Mouse (Mus musculus): ENCODE results near the gene Fgf8.

Gene Fgf8

DNA sequence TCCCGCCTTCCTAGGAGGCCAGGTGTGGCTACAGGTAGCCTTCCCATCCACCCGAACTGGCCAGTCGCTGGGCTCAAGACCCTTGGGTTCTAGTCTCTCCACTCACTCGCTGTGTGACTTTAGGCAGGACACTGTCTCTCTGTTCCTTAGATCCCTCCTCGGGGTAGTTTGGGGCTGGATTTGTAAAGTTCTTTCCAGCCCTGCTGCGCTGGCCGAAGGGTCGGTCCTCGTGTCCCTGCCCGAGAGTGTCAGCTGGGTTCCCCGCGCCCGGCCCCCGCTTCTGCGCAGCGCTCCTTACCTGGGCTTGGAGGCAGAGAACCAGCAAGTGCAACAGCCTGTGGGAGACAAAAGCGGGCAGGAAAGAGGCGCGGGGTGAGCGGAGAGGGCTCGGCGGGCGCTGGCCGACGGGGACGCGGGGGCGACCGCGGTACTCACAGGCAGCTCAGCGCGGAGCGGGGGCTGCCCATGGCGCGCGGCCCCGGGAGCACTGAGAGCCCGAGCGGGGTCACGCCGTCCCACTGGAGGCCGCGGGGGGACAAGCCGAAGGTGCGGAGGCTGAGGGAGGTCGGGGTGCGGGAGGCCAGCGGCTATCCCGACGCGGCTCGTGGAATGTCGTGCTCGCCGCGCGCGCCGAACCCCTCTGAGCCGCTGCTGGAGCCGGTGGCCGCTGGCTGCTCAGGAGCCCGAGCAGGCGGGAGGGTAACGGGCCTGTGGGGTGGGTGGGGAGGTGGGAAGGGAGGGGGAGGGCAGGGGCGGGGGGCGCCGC, at the start of gene Fgf8:
Fgf8 (minus strand) TSS at position 698 of the 766 bp plus-strand sequence.
- no peak for DNase-seq

DNA sequence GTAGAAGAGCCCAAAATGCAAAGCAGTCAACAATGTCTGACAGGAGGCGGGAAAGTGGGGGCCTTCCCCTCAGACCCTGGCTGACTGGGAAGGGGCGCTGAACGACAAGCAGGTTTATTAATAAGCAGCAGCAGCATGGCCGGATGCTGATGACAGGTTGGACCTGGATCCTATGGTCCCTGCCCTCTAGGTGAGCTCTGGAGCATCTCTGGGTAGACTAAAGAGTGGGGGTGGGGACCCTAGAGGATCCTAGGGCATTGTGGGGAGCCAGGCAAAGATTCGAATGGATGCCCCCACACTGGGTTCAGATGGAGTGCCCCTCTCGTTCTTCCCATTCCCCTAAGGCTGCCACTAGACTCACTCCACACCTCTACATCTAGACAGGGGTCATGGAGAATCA, 49.7 kb upstream of the Fgf8 start:
- no peak for DNase-seq

- DNase-seq, result peak in 1 of 2 experiments; percentile 30
Measured at GRCm38 (mm10) chr19:45789888-45790874, 47.5 kb upstream of the Fgf8 start.

DNA sequence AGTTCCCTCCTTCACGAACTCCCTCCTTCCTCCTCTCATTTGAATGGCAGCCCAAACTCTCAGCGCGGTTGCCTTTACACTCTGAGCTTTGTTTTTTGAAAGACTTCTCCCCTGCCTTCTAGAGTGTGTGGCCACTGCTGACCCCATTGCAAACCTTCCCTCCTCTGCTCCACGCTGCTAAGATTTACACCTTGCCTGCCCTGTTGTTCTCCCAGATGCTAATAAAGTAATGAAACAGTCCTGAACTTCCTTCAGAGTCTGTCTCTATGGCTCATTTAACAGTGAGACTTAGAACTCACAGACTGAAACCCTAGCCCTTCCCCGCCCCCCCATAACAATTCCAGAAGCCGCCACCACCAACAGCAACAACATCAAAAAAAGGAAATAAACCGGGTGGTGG, 46.6 kb upstream of the Fgf8 start:
- DNase-seq, result no peak

- no peak for DNase-seq
Measured at GRCm38 (mm10) chr19:45788337-45788736, 45.6 kb upstream of the Fgf8 start.

GRCm38 (mm10) chr19:45787450-45787849, 44.7 kb upstream of the Fgf8 start:
- DNase-seq, result no peak

GRCm38 (mm10) chr19:45785470-45785869, 42.8 kb upstream of the Fgf8 start:
- DNase-seq, result no peak

DNA sequence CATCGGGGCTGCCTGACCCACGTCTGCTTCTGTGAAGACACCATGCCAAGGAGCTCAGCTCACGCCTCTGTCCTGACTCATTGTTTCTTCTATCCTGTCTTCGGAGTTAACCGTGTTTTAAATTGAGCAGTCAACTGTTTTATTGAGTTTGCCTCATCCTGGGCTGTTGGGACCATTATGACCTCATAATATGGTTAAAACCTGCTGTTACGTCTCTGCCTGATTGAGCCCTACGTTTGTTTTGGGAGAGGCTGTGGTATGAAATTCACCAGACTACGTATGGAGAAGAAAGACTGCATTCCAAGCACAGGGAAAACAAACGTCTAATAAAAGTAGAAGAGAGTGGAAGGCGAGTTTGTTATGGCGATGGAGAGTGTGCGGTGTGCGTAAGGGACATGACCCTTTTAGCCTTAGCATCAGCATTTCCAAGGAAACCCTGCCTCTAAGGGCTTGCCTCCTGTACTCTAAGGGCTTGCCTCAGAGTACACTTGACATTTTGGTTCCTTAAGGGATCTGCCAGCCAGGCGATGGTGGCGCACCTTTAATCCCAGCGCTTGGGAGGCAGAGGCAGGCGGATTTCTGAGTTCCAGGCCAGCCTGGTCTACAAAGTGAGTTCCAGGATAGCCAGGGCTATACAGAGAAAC, 41.3 kb upstream of the Fgf8 start:
- DNase-seq, result no peak

DNA sequence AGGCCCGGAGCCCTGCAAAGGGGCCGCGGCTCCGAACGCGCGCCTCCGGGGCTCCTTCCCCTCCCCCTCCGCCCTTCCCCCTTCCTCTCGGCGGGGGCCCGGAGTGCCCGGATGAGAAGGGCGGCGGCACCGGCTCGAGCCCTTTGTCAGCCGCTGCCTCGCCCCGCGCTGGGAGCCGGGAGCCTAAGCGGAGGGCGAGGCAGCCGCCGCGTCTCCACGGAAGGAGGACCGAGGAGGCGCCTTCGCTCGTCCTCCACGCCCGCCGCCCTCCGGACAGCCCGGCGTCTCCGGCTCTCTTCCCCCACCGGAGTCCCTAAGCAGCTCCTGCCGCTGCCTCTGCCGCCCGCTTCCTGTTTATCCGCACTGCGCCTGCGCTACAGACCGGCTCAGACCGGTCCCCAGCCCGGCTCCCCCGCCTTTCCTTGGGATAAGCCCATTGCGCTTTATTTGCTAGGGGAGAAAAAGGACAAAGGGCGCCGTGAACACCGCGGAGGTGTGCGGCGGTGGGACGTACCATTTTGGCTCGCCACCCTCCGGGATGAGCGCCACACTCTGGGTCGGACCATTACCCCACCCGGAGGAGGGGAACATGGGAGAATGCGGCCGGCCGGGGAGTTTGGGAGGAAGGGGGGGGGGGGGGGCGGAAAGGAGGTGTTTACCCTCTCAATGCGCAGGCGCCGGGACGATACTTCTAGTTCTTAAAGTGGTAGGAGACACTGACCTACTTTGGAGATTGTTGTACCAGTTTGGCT, 40.6 kb upstream of the Fgf8 start, which contains the start of gene Mgea5:
Mgea5 (minus strand) TSS at position 657 of the 752 bp plus-strand sequence.
- peak; percentile 98 to 99 for DNase-seq

GRCm38 (mm10) chr19:45782315-45783001, 39.7 kb upstream of the Fgf8 start:
- DNase-seq, result peak; percentile 65 to 80

DNA sequence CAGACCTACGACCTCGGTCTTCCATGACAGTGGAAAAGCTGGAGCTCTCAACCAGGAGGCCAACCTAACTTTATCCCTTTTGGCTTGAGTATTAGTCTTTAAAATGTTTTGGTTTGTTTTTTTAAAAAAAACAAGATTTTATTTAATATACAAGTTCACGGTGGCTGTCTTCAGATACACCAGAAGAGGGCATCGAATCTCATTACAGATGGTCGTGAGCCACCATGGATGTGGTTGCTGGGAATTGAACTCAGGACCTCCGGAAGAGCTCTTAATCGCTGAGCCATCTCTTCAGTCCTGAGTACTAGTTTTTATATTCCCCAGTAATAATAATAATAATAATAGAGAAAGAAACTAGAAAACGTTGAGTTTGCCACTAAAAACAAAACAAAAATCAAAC, 39.0 kb upstream of the Fgf8 start:
- DNase-seq, result no peak

- no peak for DNase-seq
Measured at GRCm38 (mm10) chr19:45780350-45780915, 37.7 kb upstream of the Fgf8 start.

GRCm38 (mm10) chr19:45775486-45775885, 32.8 kb upstream of the Fgf8 start:
- DNase-seq, result no peak

- DNase-seq, result no peak
Measured at GRCm38 (mm10) chr19:45771501-45771900, 28.8 kb upstream of the Fgf8 start.

DNA sequence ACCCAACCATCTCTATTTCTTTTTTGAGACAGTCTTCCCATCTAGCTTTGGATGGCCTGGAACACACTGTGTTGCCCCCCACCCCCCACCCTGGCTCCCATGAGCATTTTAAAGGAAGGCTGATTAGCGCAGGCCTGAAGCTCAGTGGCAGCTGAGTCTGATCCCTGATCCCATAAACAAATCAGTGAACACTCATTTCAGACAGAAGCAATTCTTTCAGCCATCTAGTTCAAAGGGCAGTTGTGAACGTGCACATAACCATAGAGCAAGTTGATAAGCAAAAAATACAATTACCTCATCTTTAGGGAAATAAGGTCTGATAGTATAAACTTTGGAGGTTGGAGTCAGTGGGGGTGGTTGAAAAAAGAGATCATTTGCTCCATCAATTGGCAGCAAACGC, 18.1 kb upstream of the Fgf8 start:
- no peak for DNase-seq

DNA sequence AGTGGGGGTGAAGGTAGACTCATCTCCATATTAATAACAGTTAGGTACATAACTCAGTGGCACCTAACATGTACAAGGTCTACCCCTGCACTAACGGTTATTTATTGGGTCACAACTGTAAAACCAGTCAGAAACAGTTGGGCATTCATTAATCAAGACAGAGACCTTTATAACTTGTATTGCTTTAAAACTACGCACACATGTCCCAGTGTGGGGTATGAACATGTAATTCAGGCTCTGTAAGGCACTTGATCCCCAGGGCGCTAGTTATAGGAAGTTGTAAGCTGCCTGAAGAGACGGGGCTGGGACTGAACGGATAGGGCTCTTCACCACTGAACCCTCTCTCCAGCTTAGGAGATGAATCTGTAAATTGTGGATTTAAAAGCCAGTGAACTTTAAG, 16.0 kb upstream of the Fgf8 start:
- no peak for DNase-seq

DNA sequence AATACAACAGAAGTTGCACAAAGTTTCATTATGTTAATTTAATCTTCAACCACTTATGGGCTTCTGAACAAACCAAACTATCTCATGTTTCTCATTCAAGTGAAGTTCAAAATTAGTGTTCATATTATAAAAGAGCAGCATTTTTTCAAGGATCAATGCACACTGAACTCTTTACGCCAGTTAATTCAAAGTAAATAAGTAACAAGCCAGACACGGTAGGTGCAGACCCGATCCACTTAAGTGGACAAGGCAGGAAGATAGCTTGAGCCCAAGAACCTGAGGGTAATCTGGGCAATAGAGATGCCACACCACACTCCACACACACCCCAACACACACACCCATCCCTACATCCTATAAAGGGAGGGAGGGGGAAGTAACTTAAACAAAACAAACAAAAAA, 10.8 kb upstream of the Fgf8 start:
- no peak for DNase-seq

GRCm38 (mm10) chr19:45751881-45752280, 9.2 kb upstream of the Fgf8 start:
- no peak for DNase-seq

DNA sequence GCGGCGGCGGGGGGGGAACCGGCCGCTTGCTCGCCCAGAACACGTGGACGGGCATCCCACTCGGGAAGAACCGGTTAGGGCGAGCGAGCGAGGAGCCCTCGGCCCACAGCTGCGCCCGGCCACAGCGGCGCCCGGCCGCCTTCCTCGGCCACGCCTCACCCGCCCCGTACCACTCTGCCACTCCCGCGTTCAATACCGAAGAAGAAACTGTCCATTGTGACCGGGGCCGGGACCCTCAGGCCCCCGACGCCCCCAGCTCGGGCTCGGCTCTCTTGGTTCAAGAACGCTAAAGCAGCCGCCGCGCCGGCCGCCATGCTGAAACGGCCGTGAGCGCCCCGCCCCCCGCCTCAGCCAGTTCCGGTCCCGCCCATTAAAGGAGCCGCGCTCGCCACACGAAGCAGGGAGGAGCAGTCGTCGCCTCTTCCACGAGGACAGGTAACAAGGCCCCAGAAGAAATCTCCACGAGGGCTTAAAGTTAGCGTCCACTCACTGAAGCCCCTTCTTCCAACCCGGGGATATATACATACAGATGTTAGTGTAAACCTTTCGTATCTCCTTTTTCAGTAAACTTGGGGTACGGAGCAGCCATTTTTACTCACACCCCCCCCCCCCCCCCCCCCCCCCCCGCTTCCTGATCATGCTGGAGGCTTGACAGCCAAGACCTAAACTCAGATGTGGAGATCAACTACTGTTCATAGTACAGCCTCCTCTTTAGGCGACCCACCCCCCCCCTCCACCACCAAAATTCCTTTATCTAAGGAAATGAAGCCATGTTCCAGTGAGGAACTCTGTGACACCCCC, 6.7 kb upstream of the Fgf8 start, which contains the start of gene Npm3:
Npm3 (minus strand) TSS at position 349 of the 801 bp plus-strand sequence.
- DNase-seq, result peak; percentile 87 to 90

DNA sequence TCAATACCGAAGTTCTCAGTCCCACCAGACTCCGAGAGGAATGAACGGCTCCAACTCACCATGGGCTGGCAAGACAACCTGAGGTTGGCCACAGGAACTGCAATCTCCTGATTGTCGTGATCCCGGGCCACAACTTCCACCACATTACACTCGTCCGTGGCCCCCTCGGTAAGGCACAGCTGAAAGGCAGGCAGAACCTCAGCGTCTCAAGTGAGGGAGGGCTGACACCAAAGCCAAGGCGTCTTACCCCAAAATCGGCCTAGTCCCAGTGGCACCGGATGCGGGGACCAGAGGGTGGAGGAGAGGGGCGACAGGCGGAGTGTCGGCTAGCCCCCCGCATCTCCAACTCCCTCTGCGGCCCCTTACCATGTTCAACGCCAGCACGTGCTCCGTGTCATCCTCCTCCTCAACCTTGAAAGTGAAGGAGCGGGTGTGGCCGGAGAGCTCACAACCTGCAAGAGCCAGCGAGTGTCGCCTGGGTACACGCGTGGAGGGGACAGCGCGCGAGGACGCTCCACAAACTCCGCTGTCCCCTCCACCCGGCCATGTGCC, 6.1 kb upstream of the Fgf8 start:
- peak; percentile 64 to 76 for DNase-seq
